ENCODE assay signal across 10 mouse cellular contexts in genomic region chr8:111055661-111056060, GRCm38 (mm10). TPM values are rescaled to one million over a fixed set of nuclear protein-coding genes. Genes with fewer than 3 reads are reported as not detected.
DNase-seq lines count a peak whose midpoint lies in the region; ATAC-seq and TF ChIP-seq lines count a peak whose summit lies in the region.
"Had no signal": no experiment of that assay in that cellular context is flagged by ENCODE, and none has a peak within 500 bp of the region (broad histone marks: within the 10 kb centered on the region; RNA-seq: fewer than 3 reads in every experiment).

No protein-coding gene starts in this region.

- 77% methylated on average over 2 of the region's 2 CpGs for WGBS in intestine, embryonic 14.5 days
- 61% methylated on average over 2 of the region's 2 CpGs for WGBS in intestine, postnatal 0 days
- WGBS in embryonic facial prominence, embryonic 13.5 days, result 64% methylated on average over 2 of the region's 2 CpGs
- 68% methylated on average over 2 of the region's 2 CpGs for WGBS in hindbrain, postnatal 0 days
- WGBS in midbrain, embryonic 16.5 days, result 64% methylated on average over 2 of the region's 2 CpGs

- no peak overlapping the region; the same call in 1 of the 2 replicates for H3K4me2 ChIP-seq in intestine, embryonic 14.5 days (ENCODE audit: low read length)
- no peak overlapping the region for H3K4me2 ChIP-seq in intestine, postnatal 0 days (replicated peaks; ENCODE audit: low read depth)
- H3K4me2 ChIP-seq in embryonic facial prominence, embryonic 13.5 days, result no peak overlapping the region
- H3K4me2 ChIP-seq in hindbrain, postnatal 0 days (ENCODE audit: low read depth, low read length), result no peak overlapping the region
- H3K4me2 ChIP-seq in midbrain, embryonic 16.5 days (ENCODE audit: low read length), result no peak overlapping the region

- TF ChIP-seq CTCF in intestine, postnatal 0 days (IDR thresholded peaks at IDR 0.05; ENCODE audit: low read depth), result no peak
- TF ChIP-seq CTCF in hindbrain, postnatal 0 days (IDR thresholded peaks at IDR 0.05; ENCODE audit: low read depth), result no peak

- peaks cover 13% of the 10 kb centered on the region for H3K4me1 ChIP-seq in intestine, embryonic 14.5 days (replicated peaks; ENCODE audit: control insufficient read depth, insufficient read depth, low read length)
- H3K4me1 ChIP-seq in intestine, postnatal 0 days (replicated peaks; ENCODE audit: control insufficient read depth, insufficient read depth, low read length), result 0 out of 2 replicates have a peak, but pooled peaks cover under 1% of the 10 kb centered on the region
- peaks cover 24% of the 10 kb centered on the region for H3K4me1 ChIP-seq in embryonic facial prominence, embryonic 13.5 days
- peaks cover 10% of the 10 kb centered on the region for H3K4me1 ChIP-seq in hindbrain, postnatal 0 days (ENCODE audit: insufficient read depth, low read length)
- H3K4me1 ChIP-seq in midbrain, embryonic 16.5 days (ENCODE audit: control insufficient read depth, insufficient read depth, low read length), result peaks cover 17% of the 10 kb centered on the region

- H3K36me3 ChIP-seq in intestine, embryonic 14.5 days (ENCODE audit: control insufficient read depth, insufficient read depth, low read length), result peaks cover 59% of the 10 kb centered on the region
- peaks cover 50% of the 10 kb centered on the region for H3K36me3 ChIP-seq in intestine, postnatal 0 days (ENCODE audit: control insufficient read depth, insufficient read depth)
- peaks cover 51% of the 10 kb centered on the region for H3K36me3 ChIP-seq in embryonic facial prominence, embryonic 13.5 days
- H3K36me3 ChIP-seq in hindbrain, postnatal 0 days (ENCODE audit: insufficient read depth, low read length), result peaks cover 50% of the 10 kb centered on the region
- peaks cover 36% of the 10 kb centered on the region for H3K36me3 ChIP-seq in midbrain, embryonic 16.5 days (ENCODE audit: control insufficient read depth, insufficient read depth, low read length)

- H3K9me3 ChIP-seq in intestine, embryonic 14.5 days (ENCODE audit: control insufficient read depth, low read length), result no peaks in the 10 kb centered on the region
- no peaks in the 10 kb centered on the region for H3K9me3 ChIP-seq in intestine, postnatal 0 days (ENCODE audit: control insufficient read depth)
- H3K9me3 ChIP-seq in embryonic facial prominence, embryonic 13.5 days, result no peaks in the 10 kb centered on the region
- H3K9me3 ChIP-seq in hindbrain, postnatal 0 days (ENCODE audit: low read length), result no peaks in the 10 kb centered on the region
- H3K9me3 ChIP-seq in midbrain, embryonic 16.5 days (replicated peaks; ENCODE audit: control insufficient read depth, low read length, poor library complexity, severe bottlenecking), result no peaks in the 10 kb centered on the region
- H3K9me3 ChIP-seq: lung, embryonic 15.5 days had no signal

- no peak overlapping the region for H3K9ac ChIP-seq in intestine, embryonic 14.5 days (ENCODE audit: low read length)
- no peak overlapping the region for H3K9ac ChIP-seq in intestine, postnatal 0 days (ENCODE audit: low read depth, low read length)
- no peak overlapping the region for H3K9ac ChIP-seq in embryonic facial prominence, embryonic 13.5 days
- H3K9ac ChIP-seq in hindbrain, postnatal 0 days (replicated peaks; ENCODE audit: low read length), result no peak overlapping the region
- H3K9ac ChIP-seq in midbrain, embryonic 16.5 days (ENCODE audit: low read depth, low read length), result no peak overlapping the region

- 0 out of 2 replicates have a peak, but pooled peaks have one; percentile 7 for ATAC-seq in intestine, embryonic 14.5 days (replicated peaks; ENCODE audit: low FRiP score, low TSS enrichment, low read depth)
- no peak for ATAC-seq in intestine, postnatal 0 days
- ATAC-seq in embryonic facial prominence, embryonic 13.5 days (ENCODE audit: insufficient number of reproducible peaks, insufficient read depth, low FRiP score, low TSS enrichment, low read depth), result no peak
- ATAC-seq in hindbrain, postnatal 0 days, result 0 out of 2 replicates have a peak, but pooled peaks have one; percentile 15
- ATAC-seq in midbrain, embryonic 16.5 days, result 0 out of 2 replicates have a peak, but pooled peaks have one; percentile 14

- H3K27ac ChIP-seq in intestine, embryonic 14.5 days (ENCODE audit: low read depth), result no peak overlapping the region
- H3K27ac ChIP-seq in intestine, postnatal 0 days (ENCODE audit: low read depth, low read length), result no peak overlapping the region
- H3K27ac ChIP-seq in embryonic facial prominence, embryonic 13.5 days, result no peak overlapping the region
- H3K27ac ChIP-seq in hindbrain, postnatal 0 days, result no peak overlapping the region
- H3K27ac ChIP-seq in midbrain, embryonic 16.5 days (ENCODE audit: low read length), result no peak overlapping the region

- no peak for DNase-seq in intestine, embryonic 14.5 days (ENCODE audit: low spot score)
- DNase-seq in hindbrain, postnatal 0 days (ENCODE audit: low spot score), result no peak
- no peak for DNase-seq in thymus, adult 18-20 months
- no peak for DNase-seq in left cerebral cortex, adult 9 months (ENCODE audit: low spot score in 2 of 2)
- no peak for DNase-seq in adrenal gland, postnatal 14 days

- H3K27me3 ChIP-seq in intestine, embryonic 14.5 days (replicated peaks; ENCODE audit: control insufficient read depth, insufficient read depth, low read length), result no peaks in the 10 kb centered on the region
- H3K27me3 ChIP-seq in intestine, postnatal 0 days (replicated peaks; ENCODE audit: control insufficient read depth, insufficient read depth, low read length), result no peaks in the 10 kb centered on the region
- H3K27me3 ChIP-seq in embryonic facial prominence, embryonic 13.5 days, result no peaks in the 10 kb centered on the region
- H3K27me3 ChIP-seq in hindbrain, postnatal 0 days (ENCODE audit: insufficient read depth, low read length), result no peaks in the 10 kb centered on the region
- H3K27me3 ChIP-seq in midbrain, embryonic 16.5 days (ENCODE audit: control insufficient read depth, insufficient read depth, low read depth, low read length), result no peaks in the 10 kb centered on the region
- H3K27me3 ChIP-seq: lung, embryonic 15.5 days had no signal

- peak overlapping the region; percentile 90; the same call in 1 of the 2 replicates for H3K4me3 ChIP-seq in intestine, embryonic 14.5 days (ENCODE audit: low read depth, low read length)
- H3K4me3 ChIP-seq in intestine, postnatal 0 days (ENCODE audit: low read depth, low read length), result no peak overlapping the region; the same call in 1 of the 2 replicates
- peak overlapping the region; percentile 95 for H3K4me3 ChIP-seq in embryonic facial prominence, embryonic 13.5 days
- H3K4me3 ChIP-seq in hindbrain, postnatal 0 days (ENCODE audit: low read length), result no peak overlapping the region
- H3K4me3 ChIP-seq in midbrain, embryonic 16.5 days (ENCODE audit: low read depth, low read length), result no peak overlapping the region

RNA-seq across cellular contexts. Expression of gene Exosc6, which starts 0.5 kb away (rescaled TPM):
- 27.7 and 34.5 TPM in 2 replicates for polyA plus RNA-seq in intestine, embryonic 14.5 days (2014; fragmentation: Nextera tagmentation; extraction: Ambion mirVana)
- 7.3 and 8.4 TPM in 2 replicates for polyA plus RNA-seq in intestine, postnatal 0 days (2015; fragmentation: Nextera tagmentation; extraction: Ambion mirVana)
- polyA plus RNA-seq in embryonic facial prominence, embryonic 13.5 days (2015; fragmentation: Nextera tagmentation; extraction: Ambion mirVana), result 9.3 and 14.6 TPM in 2 replicates
- total RNA-seq in hindbrain, postnatal 0 days (2014; rRNA removed), result 11.8 TPM in 1 of 2 replicates, not detected in the other
- polyA plus RNA-seq in hindbrain, postnatal 0 days (2015; fragmentation: Nextera tagmentation; extraction: Ambion mirVana), result not detected in 2 replicates
- polyA plus RNA-seq in midbrain, embryonic 16.5 days (2015; fragmentation: Nextera tagmentation; extraction: Ambion mirVana), result not detected in 2 replicates
- not detected in 2 replicates for total RNA-seq in adrenal gland, postnatal 14 days (2021)
- polyA plus RNA-seq: kidney, adult 2 months had no signal

RNA-seq across cellular contexts. Expression of gene Aars, which starts 22.7 kb away (rescaled TPM):
- 52.7 and 55.5 TPM in 2 replicates for polyA plus RNA-seq in intestine, embryonic 14.5 days (2014; fragmentation: Nextera tagmentation; extraction: Ambion mirVana)
- 30.0 and 30.7 TPM in 2 replicates for polyA plus RNA-seq in intestine, postnatal 0 days (2015; fragmentation: Nextera tagmentation; extraction: Ambion mirVana)
- polyA plus RNA-seq in embryonic facial prominence, embryonic 13.5 days (2015; fragmentation: Nextera tagmentation; extraction: Ambion mirVana), result 54.2 and 54.8 TPM in 2 replicates
- 97.9 and 99.5 TPM in 2 replicates for total RNA-seq in hindbrain, postnatal 0 days (2014; rRNA removed)
- polyA plus RNA-seq in hindbrain, postnatal 0 days (2015; fragmentation: Nextera tagmentation; extraction: Ambion mirVana), result 74.3 and 82.2 TPM in 2 replicates
- polyA plus RNA-seq in midbrain, embryonic 16.5 days (2015; fragmentation: Nextera tagmentation; extraction: Ambion mirVana), result 87.9 and 91.6 TPM in 2 replicates
- total RNA-seq in adrenal gland, postnatal 14 days (2021), result 83.5 and 95.6 TPM in 2 replicates

RNA-seq across cellular contexts. Expression of gene Ddx19b, which starts 24.1 kb away (rescaled TPM):
- 7.0 and 7.3 TPM in 2 replicates for polyA plus RNA-seq in intestine, embryonic 14.5 days (2014; fragmentation: Nextera tagmentation; extraction: Ambion mirVana)
- polyA plus RNA-seq in intestine, postnatal 0 days (2015; fragmentation: Nextera tagmentation; extraction: Ambion mirVana), result 3.4 and 4.5 TPM in 2 replicates
- polyA plus RNA-seq in embryonic facial prominence, embryonic 13.5 days (2015; fragmentation: Nextera tagmentation; extraction: Ambion mirVana), result 4.3 and 5.8 TPM in 2 replicates
- 12.8 and 13.1 TPM in 2 replicates for total RNA-seq in hindbrain, postnatal 0 days (2014; rRNA removed)
- 5.4 and 5.8 TPM in 2 replicates for polyA plus RNA-seq in hindbrain, postnatal 0 days (2015; fragmentation: Nextera tagmentation; extraction: Ambion mirVana)
- polyA plus RNA-seq in midbrain, embryonic 16.5 days (2015; fragmentation: Nextera tagmentation; extraction: Ambion mirVana), result 7.2 and 7.9 TPM in 2 replicates
- total RNA-seq in adrenal gland, postnatal 14 days (2021), result 12.1 and 12.6 TPM in 2 replicates

RNA-seq across cellular contexts. Expression of gene Clec18a, which starts 36.6 kb away (rescaled TPM):
- polyA plus RNA-seq in intestine, embryonic 14.5 days (2014; fragmentation: Nextera tagmentation; extraction: Ambion mirVana), result not detected in 2 replicates
- polyA plus RNA-seq in intestine, postnatal 0 days (2015; fragmentation: Nextera tagmentation; extraction: Ambion mirVana), result not detected in 2 replicates
- polyA plus RNA-seq in embryonic facial prominence, embryonic 13.5 days (2015; fragmentation: Nextera tagmentation; extraction: Ambion mirVana), result 0.27 TPM in 1 of 2 replicates, not detected in the other
- not detected in 2 replicates for total RNA-seq in hindbrain, postnatal 0 days (2014; rRNA removed)
- polyA plus RNA-seq in hindbrain, postnatal 0 days (2015; fragmentation: Nextera tagmentation; extraction: Ambion mirVana), result 0.55 and 0.58 TPM in 2 replicates
- polyA plus RNA-seq in midbrain, embryonic 16.5 days (2015; fragmentation: Nextera tagmentation; extraction: Ambion mirVana), result 0.26 and 0.47 TPM in 2 replicates
- 0.19 TPM in 1 of 2 replicates, not detected in the other for total RNA-seq in adrenal gland, postnatal 14 days (2021)

RNA-seq across cellular contexts. Expression of gene Pdpr, which starts 38.8 kb away (rescaled TPM):
- polyA plus RNA-seq in intestine, embryonic 14.5 days (2014; fragmentation: Nextera tagmentation; extraction: Ambion mirVana), result 6.3 and 7.1 TPM in 2 replicates
- polyA plus RNA-seq in intestine, postnatal 0 days (2015; fragmentation: Nextera tagmentation; extraction: Ambion mirVana), result 4.3 and 4.7 TPM in 2 replicates
- 11.0 and 11.5 TPM in 2 replicates for polyA plus RNA-seq in embryonic facial prominence, embryonic 13.5 days (2015; fragmentation: Nextera tagmentation; extraction: Ambion mirVana)
- total RNA-seq in hindbrain, postnatal 0 days (2014; rRNA removed), result 29.6 and 34.0 TPM in 2 replicates
- 10.3 and 10.7 TPM in 2 replicates for polyA plus RNA-seq in hindbrain, postnatal 0 days (2015; fragmentation: Nextera tagmentation; extraction: Ambion mirVana)
- 7.9 and 10.1 TPM in 2 replicates for polyA plus RNA-seq in midbrain, embryonic 16.5 days (2015; fragmentation: Nextera tagmentation; extraction: Ambion mirVana)
- total RNA-seq in adrenal gland, postnatal 14 days (2021), result 41.4 and 47.2 TPM in 2 replicates

Comparison
In these comparisons a context has a peak if more than half of its experiments do, and no peak if none do; other contexts are left out.
1. ATAC-seq: peak in intestine, embryonic 14.5 days (single experiment), hindbrain, postnatal 0 days (single experiment) and midbrain, embryonic 16.5 days (single experiment); none in intestine, postnatal 0 days (single experiment) and embryonic facial prominence, embryonic 13.5 days (single experiment).
2. H3K4me3 ChIP-seq: peak in intestine, embryonic 14.5 days (single experiment) and embryonic facial prominence, embryonic 13.5 days (single experiment); none in intestine, postnatal 0 days (single experiment), hindbrain, postnatal 0 days (single experiment) and midbrain, embryonic 16.5 days (single experiment).